ENCODE assay signal across 24 mouse cellular contexts in the genomic region with DNA sequence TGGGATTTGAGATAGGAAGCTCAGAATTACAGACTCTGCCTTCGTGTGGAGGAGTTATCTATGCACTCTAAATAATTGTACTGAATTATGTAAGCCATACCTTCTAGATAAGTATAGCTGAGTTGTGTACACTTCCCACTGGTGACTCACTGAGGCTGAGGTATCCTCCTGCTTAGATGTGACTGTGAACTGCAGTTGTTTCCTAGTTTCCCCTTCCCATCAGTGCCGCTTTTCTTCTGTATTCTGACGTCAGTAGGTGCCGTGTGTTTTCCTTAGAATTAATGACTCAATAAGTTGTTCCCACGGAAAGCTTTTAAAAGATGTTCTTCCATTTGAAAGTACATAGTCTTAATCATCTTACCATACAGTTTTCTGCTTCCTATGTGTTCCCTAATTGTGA.
"Had no signal": no experiment of that assay in that cellular context is flagged by ENCODE, and none has a peak within 500 bp of the region (broad histone marks: within the 10 kb centered on the region; RNA-seq: fewer than 3 reads in every experiment).

No protein-coding gene starts in this region.

- H3K4me1 ChIP-seq: hindbrain, embryonic 10.5 days; hindbrain, embryonic 12.5 days; intestine, embryonic 15.5 days; limb, embryonic 15.5 days had no signal

- ATAC-seq: hindbrain, embryonic 16.5 days; inflammation-experienced regulatory T-cells, adult 6 months; intestine, embryonic 15.5 days; intestine, postnatal 0 days; liver, embryonic 12.5 days had no signal

- H3K4me2 ChIP-seq: heart, embryonic 12.5 days; hindbrain, embryonic 12.5 days; hindbrain, embryonic 14.5 days; intestine, embryonic 15.5 days; limb, embryonic 13.5 days; limb, embryonic 15.5 days; liver, embryonic 12.5 days had no signal

- H3K4me3 ChIP-seq: gastrocnemius, adult 2 months; heart, embryonic 10.5 days; heart, embryonic 12.5 days; hindbrain, embryonic 10.5 days; hindbrain, embryonic 12.5 days; intestine, embryonic 15.5 days; limb, embryonic 13.5 days; limb, embryonic 15.5 days; liver, embryonic 12.5 days had no signal

- H3K9me3 ChIP-seq: heart, embryonic 10.5 days; heart, embryonic 12.5 days; hindbrain, embryonic 10.5 days; hindbrain, embryonic 12.5 days; intestine, embryonic 15.5 days; limb, embryonic 13.5 days; limb, embryonic 15.5 days; liver, embryonic 12.5 days had no signal

- DNase-seq: gastrocnemius, adult 2 months; gastrocnemius, postnatal 10 days; gastrocnemius, postnatal 25 days; heart, postnatal 10 days; heart, postnatal 4 days; kidney, adult 18-20 months; kidney, adult 8-10 months; kidney, postnatal 10 days; kidney, postnatal 36 days; layer of hippocampus, adult 9-11 months; layer of hippocampus, postnatal 36 days; left cerebral cortex, postnatal 4 days had no signal

- H3K36me3 ChIP-seq: hindbrain, embryonic 12.5 days; intestine, embryonic 15.5 days; limb, embryonic 13.5 days; limb, embryonic 15.5 days had no signal

- H3K27me3 ChIP-seq: heart, embryonic 12.5 days; hindbrain, embryonic 12.5 days; intestine, embryonic 15.5 days; limb, embryonic 13.5 days; limb, embryonic 15.5 days; liver, embryonic 12.5 days had no signal

- H3K27ac ChIP-seq: gastrocnemius, adult 2 months; heart, embryonic 10.5 days; hindbrain, embryonic 10.5 days; hindbrain, embryonic 12.5 days; hindbrain, embryonic 14.5 days; intestine, embryonic 15.5 days; limb, embryonic 13.5 days; limb, embryonic 15.5 days; liver, embryonic 12.5 days had no signal

- H3K9ac ChIP-seq: heart, embryonic 12.5 days; hindbrain, embryonic 12.5 days; hindbrain, embryonic 14.5 days; intestine, embryonic 15.5 days; limb, embryonic 13.5 days; limb, embryonic 15.5 days; liver, embryonic 12.5 days had no signal
